Mouse (Mus musculus) ES-Bruce4 (cell line): ENCODE results near the gene Olfr1386.

ENCODE experiments used
- CTCF ChIP-seq: IDR thresholded peaks from one replicate; pipeline ENCODE4 v1.8.1; 2011; ENCODE audit warnings: low read depth, low read length
- EP300 ChIP-seq: IDR thresholded peaks from 2 replicates; pipeline ENCODE4 v1.6.1; 2011; ENCODE audit warnings: low read depth, low read length; ENCODE audit not compliant: insufficient read depth
- POLR2A ChIP-seq: IDR thresholded peaks from one replicate; pipeline ENCODE4 v1.8.1; 2011; ENCODE audit warnings: low read length; ENCODE audit not compliant: insufficient read depth

DNA sequence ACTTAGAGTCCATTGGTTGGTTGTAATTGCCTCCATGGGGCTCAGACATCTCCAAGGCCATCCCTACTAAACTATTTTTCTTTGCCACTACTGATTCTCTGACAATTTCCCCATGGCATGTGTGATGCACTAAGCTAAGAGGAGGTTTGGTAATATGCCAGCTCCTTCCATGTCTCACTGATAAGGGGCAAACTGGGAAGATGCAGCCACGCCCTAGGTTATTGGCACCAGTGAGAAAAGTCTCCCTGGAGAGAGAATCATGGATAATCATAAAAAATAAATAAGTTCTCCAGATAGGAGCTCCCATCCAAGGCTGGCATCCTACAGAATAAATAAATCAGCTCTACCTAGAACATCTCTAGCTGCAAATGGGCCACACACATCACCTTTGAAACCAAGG is 9.8 kb upstream of the Olfr1386 start, which contains the start of gene Olfr1387:
- TF ChIP-seq CTCF, result no peak
- TF ChIP-seq EP300, result no peak
- TF ChIP-seq POLR2A, result no peak
